Mouse (Mus musculus): Measurements from ENCODE around the gene Atxn3. TPM values are rescaled to one million over a fixed set of nuclear protein-coding genes. Genes with fewer than 3 reads are reported as not detected.

Gene Atxn3
- 10 to 100 TPM in 1 of 2 experiments, 1 to 10 TPM in 1; 9.2 to 10.7 TPM for total RNA-seq (2021)
- long read RNA-seq, experiment 1, partial matches to known transcripts, result 1 of 7 reads
- long read RNA-seq, experiment 1, other reads (novel, unspliced or antisense), result 4 of 7 reads
- long read RNA-seq, experiment 2, full-length matches to known transcripts, result 1 of 3 reads
- long read RNA-seq, experiment 2, partial matches to known transcripts, result 0 of 3 reads
- long read RNA-seq, experiment 2, other reads (novel, unspliced or antisense), result 2 of 3 reads

DNA sequence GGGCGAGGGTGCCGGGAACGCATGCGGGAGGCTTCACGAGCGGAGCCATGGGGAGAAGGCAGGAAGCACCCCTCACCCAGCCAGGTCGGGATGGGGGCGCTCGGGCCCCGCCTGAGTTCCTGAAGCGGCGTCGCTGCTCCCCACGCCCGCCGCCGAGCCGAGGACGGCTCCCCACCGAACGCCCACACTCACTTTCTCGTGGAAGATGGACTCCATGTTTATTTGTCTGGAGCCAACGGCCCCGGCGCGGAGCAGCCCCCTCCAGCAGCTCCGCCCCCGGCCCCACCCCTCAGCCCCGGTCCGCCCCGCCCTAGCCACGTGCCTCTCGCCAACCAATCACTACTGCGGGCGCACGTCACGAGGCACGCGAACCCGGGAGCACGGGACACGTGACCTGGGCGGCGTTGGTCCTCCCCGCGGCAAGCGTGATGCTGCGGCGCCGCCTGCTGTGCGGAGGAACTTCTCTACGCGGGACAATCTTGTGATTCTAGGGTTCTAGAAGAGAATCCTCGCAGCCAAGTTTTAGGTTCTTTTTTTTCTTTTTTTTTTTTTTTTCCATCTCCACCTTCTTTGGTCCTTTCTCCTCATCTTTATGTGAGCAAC lies at the start of gene Atxn3:
Gene Atxn3, minus strand, starts transcription at position 305 of the 603 bp plus-strand sequence.
- intact Hi-C loops (cut with DNase I), result loop anchor here (5.0 kb wide), 2 partner anchors 46 to 836 kb away; partner anchors contain the start of gene Trip11
- DNase-seq, result peak; percentile 97 to 99

DNA sequence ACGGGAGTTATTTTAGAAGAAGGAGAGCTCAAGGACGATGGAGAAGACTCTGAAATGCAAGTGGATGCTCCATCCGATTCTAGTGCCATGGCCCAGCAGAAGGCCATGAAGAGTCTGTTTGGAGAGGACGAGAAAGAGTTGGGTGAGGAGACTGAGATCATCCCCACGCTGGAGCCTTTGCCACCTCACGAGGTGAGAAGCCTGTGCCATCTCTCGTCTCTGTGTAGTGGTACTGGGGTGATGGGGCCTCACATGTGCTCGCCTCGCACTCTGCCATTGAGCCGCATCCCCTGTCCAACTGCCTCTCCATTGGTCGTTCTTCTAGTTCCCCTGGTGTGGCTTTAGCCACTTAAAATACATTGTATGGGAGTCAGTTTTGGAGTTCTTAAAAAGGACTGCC lies 42.7 kb upstream of the Atxn3 start:
- intact Hi-C loops (cut with DNase I), result loop anchor here (5.0 kb wide), 1 partner anchor 387 kb away; no protein-coding TSS in a partner anchor
- no peak for DNase-seq

GRCm38 (mm10) chr12:101998929-101999328 lies 40.9 kb upstream of the Atxn3 start:
- DNase-seq, result no peak
- intact Hi-C loops (cut with DNase I), result loop anchor here (5.0 kb wide), 2 partner anchors 128 to 183 kb away; partner anchors contain the start of gene Slc24a4

GRCm38 (mm10) chr12:101994576-101995467 lies 36.8 kb upstream of the Atxn3 start:
- no peak for DNase-seq
- intact Hi-C loops (cut with DNase I), result loop anchor here (5.0 kb wide), 2 partner anchors 132 to 187 kb away; partner anchors contain the start of gene Slc24a4

DNA sequence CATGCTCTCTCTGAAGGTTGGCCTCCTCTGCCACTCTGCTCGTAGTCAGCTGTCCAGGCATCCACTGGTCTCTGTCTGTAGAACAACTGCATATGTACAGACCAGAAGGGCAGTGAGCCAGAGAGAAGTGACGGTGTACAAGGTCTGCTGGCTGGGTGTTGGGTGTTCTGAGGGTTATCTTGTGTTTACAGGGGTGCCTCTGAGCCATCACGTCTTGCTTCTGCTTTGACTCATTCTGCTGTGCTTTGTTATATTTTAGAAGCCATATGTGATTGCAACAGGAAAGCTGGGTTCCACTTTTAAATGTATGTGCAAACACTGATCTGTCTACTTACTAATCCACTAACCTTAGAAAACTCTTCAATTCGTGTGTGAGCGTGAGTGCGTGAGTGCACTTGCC lies 29.6 kb upstream of the Atxn3 start:
- no peak for DNase-seq
- intact Hi-C loops (cut with DNase I), result loop anchor here (5.0 kb wide), 1 partner anchor 145 kb away; no protein-coding TSS in a partner anchor

DNA sequence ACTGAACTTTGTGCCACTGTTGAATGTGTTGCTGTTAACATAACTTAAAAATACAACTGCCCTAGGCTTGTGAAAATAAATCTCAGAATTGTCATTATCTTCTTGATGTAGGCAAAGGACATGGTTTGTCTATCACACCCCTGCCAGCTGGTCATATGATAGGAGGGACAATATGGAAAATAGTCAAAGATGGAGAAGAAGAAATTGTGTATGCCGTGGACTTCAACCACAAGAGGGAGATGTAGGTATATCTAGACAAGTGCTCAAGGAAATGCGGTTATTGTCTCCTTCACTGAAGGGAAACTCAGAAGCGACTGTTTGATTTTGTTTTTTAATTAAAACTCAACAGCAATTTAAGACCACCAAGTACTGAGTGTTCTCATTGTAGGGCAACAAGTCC lies 27.1 kb upstream of the Atxn3 start:
- intact Hi-C loops (cut with DNase I), result loop anchor here (2.0 to 5.0 kb wide), 2 partner anchors 147 to 402 kb away; no protein-coding TSS in a partner anchor
- DNase-seq, result no peak

GRCm38 (mm10) chr12:101982977-101983376 lies 24.9 kb upstream of the Atxn3 start:
- intact Hi-C loops (cut with DNase I), result no loop called here
- DNase-seq, result no peak

- no peak for DNase-seq
- intact Hi-C loops (cut with DNase I), result no loop called here
These were observed 23.5 kb upstream of the Atxn3 start for GRCm38 (mm10) chr12:101981559-101981958.

GRCm38 (mm10) chr12:101980266-101980665 lies 22.2 kb upstream of the Atxn3 start:
- intact Hi-C loops (cut with DNase I), result no loop called here
- DNase-seq, result no peak

DNA sequence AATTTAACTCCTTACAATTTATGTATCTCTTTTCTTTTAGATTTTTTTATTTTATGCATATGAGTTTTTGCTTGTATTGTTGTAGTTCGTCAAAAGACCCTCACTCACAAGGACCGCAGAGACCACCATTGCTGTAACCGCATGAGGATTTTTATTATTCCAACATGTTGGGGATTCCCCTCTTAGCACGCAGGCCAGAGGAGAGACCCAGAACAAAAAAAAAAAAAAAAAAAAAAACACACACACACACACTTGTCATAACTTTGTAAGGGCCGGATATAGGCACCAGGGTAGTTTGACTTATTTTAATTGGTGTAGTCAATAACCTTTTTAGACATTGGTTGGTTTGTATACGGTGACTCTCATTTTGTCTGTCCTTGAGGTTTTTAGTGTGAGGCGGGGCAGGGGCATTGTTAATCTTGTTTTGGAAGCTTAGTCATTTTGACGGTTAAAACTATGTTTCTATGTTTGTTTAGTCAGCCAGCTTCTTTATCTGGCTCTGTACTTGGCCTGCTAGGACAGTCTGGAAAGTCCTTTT lies 21.2 kb upstream of the Atxn3 start:
- intact Hi-C loops (cut with DNase I), result loop anchor here (5.0 kb wide), 1 partner anchor 488 kb away; the partner anchor contains the start of gene Golga5

DNA sequence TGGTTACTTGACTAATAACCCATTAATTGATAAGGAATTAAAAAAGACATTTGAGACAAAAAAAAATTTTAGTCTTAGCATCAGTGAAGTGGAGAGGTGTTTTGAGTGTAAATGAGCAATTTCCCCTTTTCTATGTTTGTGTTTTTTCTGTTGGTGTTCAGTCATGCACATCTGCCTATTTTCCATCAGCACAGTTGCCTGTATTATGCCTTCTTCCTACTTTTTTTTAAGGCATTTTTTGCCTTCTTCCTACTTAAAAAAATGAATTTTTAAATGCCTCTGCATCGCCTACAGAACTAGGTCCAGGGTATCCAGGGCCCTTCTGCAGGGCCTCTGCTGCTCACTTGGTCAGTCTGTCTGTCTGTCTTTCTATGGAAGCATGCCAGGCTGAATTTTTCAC lies 20.5 kb upstream of the Atxn3 start:
- intact Hi-C loops (cut with DNase I), result loop anchor here (5.0 kb wide), 1 partner anchor 489 kb away; the partner anchor contains the start of gene Golga5
- no peak for DNase-seq

More for the DNA sequence above, 21.2 kb upstream of the Atxn3 start:
- DNase-seq, result no peak

- no peak for DNase-seq
- intact Hi-C loops (cut with DNase I), result loop anchor here (5.0 kb wide), 1 partner anchor 489 kb away; the partner anchor contains the start of gene Golga5
These were observed 20.1 kb upstream of the Atxn3 start for GRCm38 (mm10) chr12:101978162-101978561.

DNA sequence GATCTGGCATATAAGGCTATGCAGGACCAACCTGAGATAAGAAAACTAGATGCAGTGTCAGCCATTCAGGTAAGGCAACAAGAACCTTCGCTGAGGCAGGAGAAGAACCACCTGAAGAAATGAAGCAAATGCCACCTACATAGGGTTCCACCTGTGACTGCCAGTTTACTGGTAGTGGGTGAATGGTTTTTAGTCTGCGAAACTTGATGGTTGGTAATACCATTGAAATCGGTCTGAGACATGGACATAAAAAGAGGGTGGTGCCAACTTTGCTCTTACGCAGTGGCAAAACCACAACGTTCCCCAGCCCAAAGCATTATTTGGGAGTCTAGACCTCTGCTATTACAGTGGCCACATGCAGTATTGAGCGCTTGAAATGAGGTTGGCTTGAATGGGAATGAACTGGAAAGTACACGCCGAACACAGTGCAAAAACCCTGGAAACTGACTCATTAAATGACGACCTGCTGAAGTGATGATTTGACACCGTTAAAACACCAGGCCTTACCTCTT lies 19.4 kb upstream of the Atxn3 start:
- DNase-seq, result no peak

GRCm38 (mm10) chr12:101976651-101977403 lies 18.8 kb upstream of the Atxn3 start:
- intact Hi-C loops (cut with DNase I), result loop anchor here (5.0 kb wide), 1 partner anchor 490 kb away; the partner anchor contains the start of gene Golga5
- DNase-seq, result no peak

More for the DNA sequence above, 19.4 kb upstream of the Atxn3 start:
- intact Hi-C loops (cut with DNase I), result loop anchor here (5.0 kb wide), 1 partner anchor 490 kb away; the partner anchor contains the start of gene Golga5

GRCm38 (mm10) chr12:101975601-101976571 lies 17.8 kb upstream of the Atxn3 start, which contains the start of gene Cpsf2:
Cpsf2 (plus strand) TSS chr12:101975988.
- intact Hi-C loops (cut with DNase I), result loop anchor here (5.0 kb wide), 1 partner anchor 491 kb away; the partner anchor contains the start of gene Golga5

DNA sequence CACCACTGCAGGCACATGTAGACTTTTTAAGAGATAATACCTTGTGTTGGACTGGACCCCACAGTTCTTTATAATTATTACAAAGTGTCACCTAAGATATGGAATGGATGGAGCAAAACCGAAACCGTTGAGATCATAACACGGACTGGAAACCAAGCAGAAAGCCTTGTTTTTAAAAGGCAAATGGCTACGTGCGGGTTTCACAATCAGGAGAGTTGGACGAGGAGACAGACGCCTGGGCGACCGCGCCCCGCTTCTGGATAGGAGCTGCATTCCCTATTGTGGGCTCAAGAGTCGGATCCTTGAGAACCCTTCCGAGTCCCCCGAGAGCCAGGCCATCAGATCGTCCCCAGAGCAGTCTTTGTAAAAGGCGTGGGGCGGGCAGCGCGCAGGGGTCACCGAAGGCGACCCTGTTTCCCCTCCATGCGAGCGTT lies 17.1 kb upstream of the Atxn3 start:
- no peak for DNase-seq
- intact Hi-C loops (cut with DNase I), result loop anchor here (5.0 kb wide), 1 partner anchor 492 kb away; the partner anchor contains the start of gene Golga5

More at GRCm38 (mm10) chr12:101975601-101976571, 17.8 kb upstream of the Atxn3 start, which contains the start of gene Cpsf2:
- peak; percentile 84 to 85 for DNase-seq

DNA sequence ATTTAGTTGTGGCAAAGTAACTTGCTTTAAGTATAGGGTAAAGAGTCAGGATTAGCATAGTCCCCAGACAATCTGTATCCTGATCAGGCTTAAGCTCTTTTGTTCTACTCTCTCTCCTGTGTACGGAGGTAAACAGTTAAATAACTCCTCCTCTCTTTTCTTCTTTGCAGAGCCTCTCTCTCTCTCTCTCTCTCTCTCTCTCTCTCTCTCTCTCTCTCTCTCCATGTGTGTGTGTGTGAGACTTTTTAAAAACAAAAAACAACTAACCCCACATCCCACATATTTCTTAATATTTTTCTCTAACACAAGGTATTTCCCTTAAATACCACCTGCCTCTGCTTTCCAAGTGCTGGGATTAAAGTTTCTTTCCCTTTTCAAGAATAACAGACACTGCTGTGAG lies 16.5 kb upstream of the Atxn3 start:
- intact Hi-C loops (cut with DNase I), result no loop called here
- no peak for DNase-seq
